Mouse (Mus musculus) cerebellum, adult (tissue): Measurements from ENCODE around the gene Olfr239.
"Not testable (repeated sequence)": the region's sequence is repeated elsewhere in the genome, so short reads cannot be mapped to it uniquely, and the experiment has no call there.

Experiments used
- ATAC-seq: cut with Nextera tagmentation; 2 replicates; pipeline ENCODE4 v1.9.2; 2017; ENCODE audit warnings: mild to moderate bottlenecking, moderate library complexity, mixed read lengths; ENCODE audit not compliant: insufficient number of reproducible peaks, low FRiP score, low TSS enrichment

Olfr239 gene

GRCm38 (mm10) chr17:33191002-33191401 is at the start of gene Olfr239:
Gene Olfr239, plus strand, starts transcription at chr17:33191302.
- not testable (repeated sequence) for ATAC-seq

DNA sequence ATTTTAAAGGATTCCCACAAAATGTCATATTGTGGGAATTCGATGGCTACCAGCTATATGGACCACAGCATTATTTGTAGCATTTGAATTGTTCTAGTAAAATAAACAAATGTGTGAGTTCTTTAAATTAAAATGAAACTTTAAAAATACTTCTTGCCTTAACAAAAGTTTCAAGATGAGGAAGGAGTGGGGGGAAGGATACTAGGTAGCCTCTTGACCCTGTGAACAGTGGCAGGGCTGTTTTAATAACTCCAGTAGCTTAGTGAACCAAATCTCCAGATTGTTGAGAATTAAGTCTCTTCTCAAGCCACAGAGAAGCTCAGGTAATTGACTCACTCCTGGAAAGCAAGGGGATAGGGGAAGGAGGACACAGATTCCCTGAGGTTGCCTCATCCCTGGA is 23.0 kb upstream of the Olfr239 start, which contains the start of gene Olfr55:
Gene Olfr55, plus strand, starts transcription at position 301 of the 400 bp plus-strand sequence.
- not testable (repeated sequence) for ATAC-seq

DNA sequence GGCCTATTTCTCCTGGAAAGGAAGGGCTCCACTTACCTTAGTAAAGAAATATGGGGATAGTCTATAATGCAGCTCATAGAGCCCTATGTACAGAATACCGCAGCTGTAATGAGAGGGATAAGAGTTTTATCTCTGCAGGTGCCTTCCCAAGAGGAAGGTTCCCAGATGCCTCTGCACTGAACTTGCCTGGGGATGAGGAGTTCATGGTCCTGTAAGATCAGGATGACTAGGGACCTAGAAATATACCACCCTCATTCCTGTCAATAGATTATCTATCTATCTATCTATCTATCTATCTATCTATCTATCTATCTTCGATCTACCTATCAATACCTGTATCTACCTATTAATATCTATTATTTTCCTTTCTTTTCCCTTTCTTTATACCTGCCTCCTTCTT is 30.5 kb downstream of the Olfr239 start, which contains the start of gene Olfr1564:
Gene Olfr1564, minus strand, starts transcription at position 101 of the 400 bp plus-strand sequence.
- ATAC-seq: no peak

DNA sequence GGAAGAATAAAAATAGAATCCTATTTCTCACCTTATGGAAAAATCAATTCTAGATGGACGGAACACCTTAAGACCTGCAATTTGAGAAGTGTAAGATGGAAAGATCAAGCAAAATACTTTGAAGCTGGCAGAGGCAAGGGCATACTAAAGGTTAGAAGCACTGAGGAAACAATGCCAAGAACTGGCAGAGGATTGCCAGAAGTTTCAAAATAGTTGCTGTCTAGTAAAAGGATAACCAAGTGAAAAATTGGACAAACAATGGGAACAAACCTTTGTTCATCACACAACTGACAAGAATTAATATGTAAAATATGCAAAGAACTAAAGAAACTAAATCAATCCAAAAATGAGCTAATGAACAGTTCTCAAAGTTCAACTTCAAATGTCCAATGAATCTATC is 45.5 kb downstream of the Olfr239 start:
- not testable (repeated sequence) for ATAC-seq
